Mouse (Mus musculus): ENCODE data around the gene Serpinb9. TPM values are rescaled to one million over a fixed set of nuclear protein-coding genes. Genes with fewer than 3 reads are reported as not detected.

The Serpinb9 gene
- polyA plus RNA-seq, 1 experiment from 2014 or later, result 1.5 TPM

DNA sequence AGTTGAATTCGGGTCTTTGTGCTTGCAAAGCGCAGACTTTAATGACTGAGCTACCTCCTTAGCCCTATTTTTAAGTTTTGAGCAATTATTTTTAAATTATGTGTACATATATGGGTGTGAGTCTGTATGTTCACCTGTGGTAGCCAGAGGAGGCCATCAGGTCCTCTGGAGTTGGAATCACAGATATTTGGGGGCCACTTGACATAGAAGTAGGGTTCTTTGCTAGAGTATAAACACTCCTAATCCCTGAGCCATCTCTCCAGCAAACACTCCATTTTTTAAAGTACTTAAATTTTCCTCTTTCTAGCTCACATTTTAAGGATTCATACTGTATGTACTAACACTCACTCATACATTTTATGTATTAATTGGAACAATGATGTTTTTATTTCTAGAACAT is 28.8 kb upstream of the Serpinb9 start:
- Histone ChIP-seq H3K9ac (replicated peaks) (no peak overlapping the region), H3K27me3 (no peaks in the 10 kb centered on the region), H3K4me2 (replicated peaks) (no peak overlapping the region), H3K9me3 (no peaks in the 10 kb centered on the region), H3K4me3 (no peak overlapping the region), H3K4me1 (no peaks in the 10 kb centered on the region), H3K36me3 (no peaks in the 10 kb centered on the region), H3K27ac (replicated peaks) (no peak overlapping the region)
- WGBS, result 88% methylated on average over 2 of the region's 2 CpGs
- ATAC-seq (replicated peaks), result no peak

DNA sequence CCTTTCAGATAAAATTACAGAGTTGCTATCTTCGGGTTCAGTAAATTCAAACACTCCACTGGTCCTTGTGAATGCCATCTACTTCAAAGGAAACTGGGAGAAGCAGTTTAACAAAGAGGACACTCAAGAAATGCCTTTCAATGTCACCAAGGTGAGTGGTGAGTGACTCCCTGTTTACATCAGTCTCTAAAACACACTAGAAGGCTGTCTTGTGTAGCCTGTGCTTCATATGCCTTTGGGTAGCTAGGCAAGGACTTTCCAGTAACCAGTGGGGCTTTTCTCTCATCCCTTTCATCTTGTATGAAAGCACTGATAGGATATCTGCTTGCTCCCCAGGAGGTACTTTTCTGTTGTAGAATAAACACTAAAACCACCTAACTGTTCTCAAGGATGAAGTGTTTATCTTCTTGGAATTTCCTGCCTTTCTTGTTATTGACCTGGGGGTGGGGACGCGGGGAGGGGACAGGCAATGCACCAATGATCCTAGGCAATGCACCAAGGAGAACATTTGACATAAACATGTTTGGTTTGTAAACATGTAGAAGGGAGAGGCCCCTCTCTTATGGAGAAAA is 28.1 kb upstream of the Serpinb9 start:
- Histone ChIP-seq H3K27ac (replicated peaks) (no peak overlapping the region), H3K9me3 (no peaks in the 10 kb centered on the region), H3K36me3 (no peaks in the 10 kb centered on the region), H3K4me1 (no peaks in the 10 kb centered on the region), H3K4me3 (no peak overlapping the region), H3K27me3 (no peaks in the 10 kb centered on the region), H3K9ac (replicated peaks) (no peak overlapping the region), H3K4me2 (replicated peaks) (no peak overlapping the region)
- WGBS, result 65% methylated on average over 3 of the region's 3 CpGs
- no peak for ATAC-seq (replicated peaks)

DNA sequence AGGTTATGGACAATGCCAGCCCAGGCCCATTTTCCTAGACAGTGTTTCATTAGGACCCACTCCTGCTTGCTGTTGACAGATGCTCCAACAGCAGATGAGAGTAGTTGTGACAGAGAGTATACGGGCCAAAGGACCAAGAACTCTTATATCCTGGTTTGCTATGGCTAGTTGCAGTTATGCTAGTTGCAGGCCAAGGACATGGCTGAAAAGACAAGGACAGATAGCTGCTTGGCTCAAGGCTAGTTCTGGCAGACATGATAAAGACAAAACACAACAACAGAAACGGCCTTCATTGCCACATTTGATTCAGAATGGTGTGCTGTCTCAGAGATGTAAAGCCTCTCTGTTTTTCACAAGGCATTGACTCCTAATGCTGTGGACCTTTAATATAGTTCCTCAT is 27.3 kb upstream of the Serpinb9 start:
- ATAC-seq (replicated peaks), result no peak
- Histone ChIP-seq H3K9me3 (no peaks in the 10 kb centered on the region), H3K27me3 (no peaks in the 10 kb centered on the region), H3K4me2 (replicated peaks) (no peak overlapping the region), H3K4me3 (no peak overlapping the region), H3K27ac (replicated peaks) (no peak overlapping the region), H3K4me1 (no peaks in the 10 kb centered on the region), H3K9ac (replicated peaks) (no peak overlapping the region), H3K36me3 (no peaks in the 10 kb centered on the region)
- WGBS, result 89% methylated on average over 2 of the region's 2 CpGs

DNA sequence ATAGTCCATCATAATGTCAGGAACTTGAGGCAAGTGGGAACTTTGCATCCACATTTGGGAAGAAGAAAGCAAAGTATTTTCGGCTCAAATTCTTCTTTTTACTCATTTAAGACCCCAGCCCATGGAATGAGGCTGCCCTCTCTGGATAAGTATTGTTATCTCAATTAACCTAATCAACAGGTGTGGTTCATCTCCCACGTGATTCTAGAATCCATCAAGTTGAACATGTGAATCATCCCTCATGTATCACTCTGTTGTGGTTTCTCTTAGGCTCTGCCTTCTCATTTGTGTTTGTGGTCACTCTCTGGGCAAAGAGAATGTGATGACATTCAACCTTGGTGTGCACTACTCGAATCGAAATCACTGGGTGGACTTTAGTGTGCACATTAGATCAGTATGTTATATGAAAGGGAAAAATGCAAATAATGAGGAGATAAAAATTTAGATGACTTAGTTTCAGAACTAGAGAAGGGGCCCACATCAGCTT is 20.5 kb upstream of the Serpinb9 start:
- ATAC-seq (replicated peaks), result no peak
- Histone ChIP-seq H3K27me3 (no peaks in the 10 kb centered on the region), H3K4me1 (no peaks in the 10 kb centered on the region), H3K9ac (replicated peaks) (no peak overlapping the region), H3K27ac (replicated peaks) (no peak overlapping the region), H3K36me3 (no peaks in the 10 kb centered on the region), H3K9me3 (no peaks in the 10 kb centered on the region), H3K4me3 (no peak overlapping the region), H3K4me2 (replicated peaks) (no peak overlapping the region)
- WGBS, result 87% methylated on average over 4 of the region's 4 CpGs

DNA sequence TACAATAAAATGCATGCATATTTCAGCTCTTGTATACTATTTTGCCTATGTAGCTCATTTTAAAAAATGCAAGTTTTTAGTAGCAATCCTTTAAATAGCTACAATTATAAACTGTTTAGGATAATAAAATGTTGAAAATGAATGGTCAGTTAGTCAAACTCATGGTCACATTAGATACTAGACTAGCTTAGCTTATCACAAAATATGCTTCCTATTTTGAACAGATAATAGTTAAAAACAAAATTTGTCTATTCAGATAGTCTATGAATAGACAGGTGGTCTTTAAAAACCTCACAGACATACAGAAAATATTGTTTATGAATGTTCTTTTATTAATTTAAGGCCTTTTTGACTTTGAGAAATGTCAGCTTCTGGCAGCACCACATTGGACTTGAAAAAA is 16.8 kb upstream of the Serpinb9 start:
- no peak for ATAC-seq (replicated peaks)
- Histone ChIP-seq H3K9ac (replicated peaks) (no peak overlapping the region), H3K27me3 (no peaks in the 10 kb centered on the region), H3K4me2 (replicated peaks) (no peak overlapping the region), H3K27ac (replicated peaks) (no peak overlapping the region), H3K36me3 (no peaks in the 10 kb centered on the region), H3K4me1 (no peaks in the 10 kb centered on the region), H3K4me3 (no peak overlapping the region), H3K9me3 (no peaks in the 10 kb centered on the region)

DNA sequence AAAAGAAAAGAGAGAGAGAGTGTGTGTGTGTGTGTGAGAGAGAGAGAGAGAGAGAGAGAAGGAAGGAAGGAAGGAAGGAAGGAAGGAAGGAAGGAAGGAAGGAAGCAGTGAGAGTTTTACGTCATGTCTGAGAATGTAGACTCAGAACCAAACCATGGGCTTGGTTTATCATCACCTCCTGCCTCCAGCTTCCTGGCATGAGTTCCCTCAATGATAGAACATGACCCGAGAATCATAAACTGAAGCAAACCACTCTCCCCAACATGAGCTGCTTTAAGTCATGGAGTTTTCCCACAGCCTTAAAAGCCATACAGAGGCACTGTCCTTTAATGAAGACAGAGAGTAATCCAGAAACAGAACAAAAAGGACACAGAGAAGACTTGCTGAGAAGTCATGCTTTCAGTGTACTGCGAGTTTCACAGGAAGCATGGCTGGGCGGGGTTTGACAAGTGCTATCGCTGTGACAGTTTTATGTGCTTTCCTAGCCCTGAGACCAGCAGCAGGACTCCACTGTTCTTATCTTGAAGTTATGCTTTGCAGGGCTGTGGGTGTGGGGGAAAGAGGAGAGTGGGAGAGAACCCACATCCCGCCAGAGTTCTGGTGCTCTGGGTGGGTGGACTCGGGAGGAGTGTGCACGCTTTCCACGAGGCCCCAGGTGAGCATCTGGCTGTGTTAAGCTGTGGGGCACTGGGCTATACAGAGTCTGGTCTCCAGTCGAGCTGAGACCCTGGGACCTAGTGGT is 9.7 kb upstream of the Serpinb9 start:
- Histone ChIP-seq H3K9me3 (no peaks in the 10 kb centered on the region), H3K36me3 (no peaks in the 10 kb centered on the region), H3K4me1 (no peaks in the 10 kb centered on the region), H3K4me2 (replicated peaks) (no peak overlapping the region), H3K27me3 (no peaks in the 10 kb centered on the region), H3K9ac (replicated peaks) (no peak overlapping the region), H3K4me3 (no peak overlapping the region), H3K27ac (replicated peaks) (no peak overlapping the region)
- ATAC-seq (replicated peaks), result no peak
- 87% methylated on average over 10 of the region's 10 CpGs for WGBS

- Histone ChIP-seq H3K27me3 (no peaks in the 10 kb centered on the region), H3K4me1 (no peaks in the 10 kb centered on the region), H3K4me2 (replicated peaks) (no peak overlapping the region), H3K27ac (replicated peaks) (no peak overlapping the region), H3K9ac (replicated peaks) (no peak overlapping the region), H3K9me3 (no peaks in the 10 kb centered on the region), H3K36me3 (no peaks in the 10 kb centered on the region), H3K4me3 (no peak overlapping the region)
- 95% methylated on average over 2 of the region's 2 CpGs for WGBS
- ATAC-seq (replicated peaks), result no peak
Observed at GRCm38 (mm10) chr13:32993894-32994242, 9.2 kb upstream of the Serpinb9 start.

DNA sequence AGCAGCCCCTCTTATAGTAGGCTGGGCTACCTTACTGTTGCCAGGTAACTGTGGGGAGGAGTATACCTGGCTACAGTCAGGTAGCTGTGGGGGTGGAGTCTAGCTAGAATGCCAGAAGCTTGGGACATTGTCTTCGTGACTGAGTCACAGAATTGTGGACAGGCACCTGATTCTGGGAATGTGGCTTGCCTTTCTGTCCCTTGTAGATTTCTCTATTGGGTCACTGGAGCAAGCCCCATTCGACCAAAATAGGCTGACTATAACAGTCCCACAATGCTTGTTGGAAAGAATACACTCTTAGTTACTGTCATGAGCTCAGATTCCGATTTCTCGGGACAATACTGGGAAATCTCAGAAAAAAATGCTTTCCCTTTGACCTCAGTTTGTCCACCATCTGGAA is 8.0 kb upstream of the Serpinb9 start:
- Histone ChIP-seq H3K4me2 (replicated peaks) (no peak overlapping the region), H3K4me1 (no peaks in the 10 kb centered on the region), H3K27me3 (no peaks in the 10 kb centered on the region), H3K4me3 (no peak overlapping the region), H3K36me3 (no peaks in the 10 kb centered on the region), H3K27ac (replicated peaks) (no peak overlapping the region), H3K9ac (replicated peaks) (no peak overlapping the region), H3K9me3 (no peaks in the 10 kb centered on the region)
- WGBS, result 83% methylated on average over 4 of the region's 4 CpGs
- ATAC-seq (replicated peaks), result no peak

DNA sequence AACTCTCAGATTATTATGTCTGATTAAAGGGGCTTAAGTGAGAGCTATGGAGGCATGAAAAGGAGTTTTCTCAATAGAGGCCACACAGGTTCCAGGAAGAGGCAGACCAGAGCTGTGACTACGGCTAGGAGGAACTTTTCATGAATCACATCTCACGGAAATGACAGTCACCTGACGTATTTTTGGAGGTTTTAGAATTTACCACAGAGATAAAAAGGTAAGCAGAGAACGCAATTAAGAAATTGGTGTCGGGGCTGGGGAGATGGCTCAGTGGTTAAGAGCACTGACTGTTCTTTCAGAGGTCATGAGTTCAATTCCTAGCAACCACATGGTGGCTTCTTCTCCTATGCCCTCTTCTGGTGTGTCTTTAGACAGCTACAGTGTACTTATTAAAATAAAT is 1.7 kb upstream of the Serpinb9 start:
- Histone ChIP-seq H3K4me3 (no peak overlapping the region), H3K4me1 (peaks cover 7% of the 10 kb centered on the region), H3K9me3 (no peaks in the 10 kb centered on the region), H3K9ac (replicated peaks) (no peak overlapping the region), H3K4me2 (replicated peaks) (no peak overlapping the region), H3K27ac (replicated peaks) (no peak overlapping the region), H3K27me3 (no peaks in the 10 kb centered on the region), H3K36me3 (no peaks in the 10 kb centered on the region)
- whole genome bisulfite sequencing, result 90% methylated on average over 5 of the region's 5 CpGs
- no peak for ATAC-seq (replicated peaks)

DNA sequence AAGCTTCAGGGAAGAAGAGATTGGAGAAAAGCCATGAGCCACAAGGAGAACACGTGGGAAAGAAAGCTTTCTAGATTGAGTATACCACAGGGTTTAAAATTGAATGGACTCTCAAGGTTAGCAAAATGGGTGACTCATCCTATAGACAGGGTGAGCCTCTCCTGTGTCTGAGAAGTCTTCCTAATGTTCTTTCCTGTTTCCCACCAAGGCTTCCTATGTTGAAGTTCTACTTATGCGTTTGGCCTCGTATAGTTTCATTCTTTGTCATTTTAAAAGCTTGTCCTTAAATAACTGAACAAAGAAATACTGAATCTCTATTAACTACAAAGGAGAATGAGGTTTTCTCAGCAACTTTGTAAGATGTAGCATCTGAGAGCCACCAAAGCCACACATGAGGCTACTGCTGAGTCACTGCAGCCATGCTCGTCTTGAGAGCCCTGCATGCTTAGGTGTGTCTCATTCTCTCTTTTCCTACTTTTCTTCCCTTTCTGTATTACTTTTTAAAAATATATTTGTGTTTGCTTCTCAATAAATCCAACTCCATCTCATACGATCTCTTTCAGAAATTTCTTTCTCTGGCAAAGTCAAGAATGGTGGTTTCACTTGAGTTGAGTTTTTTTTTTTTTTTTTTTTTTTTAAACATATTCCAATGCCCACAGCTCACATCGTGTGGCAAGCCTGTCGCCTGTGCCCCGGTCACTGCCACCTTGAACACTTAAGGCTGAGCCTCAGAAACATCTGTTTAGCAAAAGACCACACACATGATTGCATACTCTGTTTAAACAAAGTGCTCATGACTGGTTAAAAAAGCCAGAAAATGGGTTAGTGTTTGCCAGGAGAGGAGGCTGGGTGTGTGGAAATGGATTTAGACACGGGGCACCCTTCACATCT is 718 bp downstream of the Serpinb9 start:
- Histone ChIP-seq H3K9me3 (no peaks in the 10 kb centered on the region), H3K4me2 (replicated peaks) (peak overlapping the region; percentile 30), H3K4me3 (peak overlapping the region; percentile 22), H3K36me3 (no peaks in the 10 kb centered on the region), H3K27me3 (no peaks in the 10 kb centered on the region), H3K4me1 (peaks cover 7% of the 10 kb centered on the region), H3K9ac (replicated peaks) (no peak overlapping the region), H3K27ac (replicated peaks) (no peak overlapping the region)
- WGBS, result 71% methylated on average over 9 of the region's 9 CpGs
- ATAC-seq (replicated peaks), result no peak

DNA sequence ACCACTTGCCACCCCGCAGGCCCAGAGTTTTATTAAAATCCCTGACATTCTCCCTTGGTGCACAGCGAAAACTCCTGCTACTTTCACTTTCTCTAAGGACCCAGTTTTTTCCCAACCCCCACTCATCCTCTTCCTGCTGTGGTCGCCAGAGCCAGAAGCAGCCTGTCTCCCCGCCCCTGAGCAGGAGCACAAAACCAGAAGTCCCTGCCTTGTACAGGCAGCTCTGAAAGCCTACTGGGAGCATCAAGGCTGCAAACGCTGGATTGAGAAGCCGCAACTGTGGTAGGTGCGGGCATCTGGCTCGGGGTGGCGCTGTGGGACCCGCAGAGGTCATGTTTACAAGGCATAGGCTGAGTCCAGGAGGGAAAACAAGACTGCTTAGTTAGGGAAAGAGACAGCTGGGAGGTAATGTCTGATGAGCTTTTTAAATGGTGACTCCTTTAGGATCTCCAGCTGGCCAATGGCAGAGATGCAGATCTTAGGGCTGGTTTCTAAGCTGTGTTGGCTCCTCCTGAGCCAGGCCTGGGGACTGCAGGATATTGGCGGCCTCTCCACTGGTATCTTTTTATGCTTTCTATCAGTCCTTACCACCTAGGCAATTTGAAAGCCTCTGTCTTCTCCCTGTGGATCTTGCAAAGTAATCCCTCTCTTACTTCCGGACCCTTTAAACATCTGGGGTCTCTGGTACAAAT is 1.5 kb downstream of the Serpinb9 start:
- peak; percentile 82 for ATAC-seq (replicated peaks)
- Histone ChIP-seq H3K9me3 (no peaks in the 10 kb centered on the region), H3K9ac (replicated peaks) (0 out of 2 replicates have a peak overlapping the region, but pooled peaks have one; percentile 11), H3K4me3 (peak overlapping the region; percentile 22), H3K27ac (replicated peaks) (no peak overlapping the region), H3K4me1 (peaks cover 7% of the 10 kb centered on the region), H3K36me3 (no peaks in the 10 kb centered on the region), H3K27me3 (no peaks in the 10 kb centered on the region), H3K4me2 (replicated peaks) (peak overlapping the region; percentile 30)
- 21% methylated on average over 12 of the region's 12 CpGs for WGBS

Data from forebrain, embryonic 15.5 days (tissue).